Mouse (Mus musculus) lung, postnatal 0 days (tissue): ENCODE results near the gene Rgs7bp.

Experiments used
- CTCF ChIP-seq: IDR thresholded peaks from 2 replicates; pipeline ENCODE4 v1.5.1; 2016; ENCODE audit warnings: antibody characterized with exemption, mild to moderate bottlenecking
- EP300 ChIP-seq: IDR thresholded peaks from 2 replicates; pipeline ENCODE4 v1.6.1; 2016; ENCODE audit warnings: antibody characterized with exemption, mild to moderate bottlenecking, control low read depth

DNA sequence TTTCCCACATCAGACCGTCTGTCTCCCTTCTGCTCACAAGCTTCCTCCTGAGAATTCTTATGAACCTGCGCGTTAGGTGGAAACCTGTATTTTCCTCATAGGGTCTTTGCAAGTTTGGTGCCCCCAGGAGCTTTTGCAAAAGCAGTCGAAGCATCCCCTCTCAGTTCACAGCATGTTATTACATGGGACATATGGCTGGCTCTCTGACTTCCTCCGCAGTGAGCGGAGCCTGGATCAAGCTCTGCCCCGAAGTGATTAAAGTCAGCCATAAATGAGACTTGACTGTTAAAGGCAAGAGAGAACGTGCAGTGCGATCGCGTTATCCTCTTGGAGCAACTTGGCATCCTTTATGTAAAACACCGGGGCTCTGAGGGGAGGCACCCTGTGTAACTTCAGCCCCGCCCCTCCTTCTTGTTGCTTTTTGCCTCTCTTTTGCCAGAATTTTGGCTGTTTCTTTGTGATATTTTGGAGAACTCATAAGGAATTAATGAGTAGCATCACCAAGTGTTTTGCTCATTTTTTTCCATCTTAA, 66.7 kb downstream of the Rgs7bp start:
- TF ChIP-seq CTCF (no peak), EP300 (no peak)
